Mouse (Mus musculus): ENCODE results near the gene Bcl2l2. TPM values are rescaled to one million over a fixed set of nuclear protein-coding genes. Genes with fewer than 3 reads are reported as not detected.
A peak's percentile ranks its signal among the peaks of the same experiment; 100 is the strongest.

Bcl2l2 gene
- polyA plus RNA-seq, 1 experiment from 2014 or later: 3.5 TPM

DNA sequence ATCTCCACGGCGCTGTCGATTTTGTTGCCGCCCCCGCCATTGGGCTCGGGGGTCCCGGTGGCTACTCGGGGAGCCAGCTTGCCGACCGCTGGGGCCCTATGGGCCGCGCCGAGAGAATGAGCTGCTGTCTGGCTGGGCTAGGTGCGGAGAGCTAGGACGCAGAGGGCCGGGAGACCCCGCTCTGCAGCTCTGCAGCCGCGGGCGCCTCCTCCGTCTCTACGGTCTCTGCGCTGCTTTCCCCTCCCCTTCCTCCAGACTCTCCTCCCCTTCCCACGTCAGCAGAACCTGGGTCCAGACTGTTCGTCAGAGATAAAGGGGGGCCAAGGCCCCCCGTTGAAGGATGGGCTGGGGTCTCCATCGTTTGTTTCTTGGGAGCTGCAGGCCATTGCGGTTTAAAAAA, 29.7 kb downstream of the Bcl2l2 start, which contains the start of gene Slc22a17:
Gene Slc22a17 (minus strand): TSS at position 247 of the 400 bp plus-strand sequence.
- Histone ChIP-seq H3K4me1 (replicated peaks; ENCODE audit: control insufficient read depth, insufficient read depth, low read length) (peaks cover 27% of the 10 kb centered on the region), H3K4me3 (replicated peaks; ENCODE audit: low read length) (peak within 1 kb of the TSS; percentile 89), H3K36me3 (ENCODE audit: control insufficient read depth, insufficient read depth) (peaks cover 14% of the 10 kb centered on the region), H3K27me3 (replicated peaks; ENCODE audit: control insufficient read depth, insufficient read depth, low read length) (no peaks in the 10 kb centered on the region), H3K27ac (ENCODE audit: low read length) (peak within 1 kb of the TSS; percentile 87), H3K4me2 (ENCODE audit: low read length) (peak within 1 kb of the TSS; percentile 97), H3K9me3 (ENCODE audit: control insufficient read depth, low read length) (no peaks in the 10 kb centered on the region), H3K9ac (replicated peaks; ENCODE audit: low read depth, low read length) (peak within 1 kb of the TSS; percentile 98)
- ATAC-seq: peak; percentile 98
- WGBS: 0% methylated on average over 28 of the region's 28 CpGs

DNA sequence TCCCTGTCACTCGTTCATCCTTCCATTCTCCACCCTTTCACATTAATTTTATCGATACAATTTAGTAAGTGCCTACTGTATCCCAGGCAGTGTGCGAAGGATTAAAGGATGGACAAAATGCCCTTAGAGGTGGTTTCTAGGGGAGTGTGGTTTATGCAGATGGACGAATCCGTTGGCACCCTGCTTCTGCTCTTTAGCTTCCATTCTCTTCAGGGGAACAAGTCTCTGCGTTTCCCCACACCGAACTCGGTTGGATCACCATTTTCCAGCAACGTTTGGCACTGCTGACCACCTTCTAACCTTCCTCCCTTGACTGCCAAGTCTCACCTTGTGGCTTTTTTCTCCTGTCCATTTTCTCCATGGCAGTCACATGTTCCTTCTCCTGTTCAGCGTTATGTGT, 30.2 kb downstream of the Bcl2l2 start:
- H3K9ac ChIP-seq (replicated peaks; ENCODE audit: low read depth, low read length): peak overlapping the region; percentile 98
- ATAC-seq: no peak; the same call in 1 of the 2 replicates

DNA sequence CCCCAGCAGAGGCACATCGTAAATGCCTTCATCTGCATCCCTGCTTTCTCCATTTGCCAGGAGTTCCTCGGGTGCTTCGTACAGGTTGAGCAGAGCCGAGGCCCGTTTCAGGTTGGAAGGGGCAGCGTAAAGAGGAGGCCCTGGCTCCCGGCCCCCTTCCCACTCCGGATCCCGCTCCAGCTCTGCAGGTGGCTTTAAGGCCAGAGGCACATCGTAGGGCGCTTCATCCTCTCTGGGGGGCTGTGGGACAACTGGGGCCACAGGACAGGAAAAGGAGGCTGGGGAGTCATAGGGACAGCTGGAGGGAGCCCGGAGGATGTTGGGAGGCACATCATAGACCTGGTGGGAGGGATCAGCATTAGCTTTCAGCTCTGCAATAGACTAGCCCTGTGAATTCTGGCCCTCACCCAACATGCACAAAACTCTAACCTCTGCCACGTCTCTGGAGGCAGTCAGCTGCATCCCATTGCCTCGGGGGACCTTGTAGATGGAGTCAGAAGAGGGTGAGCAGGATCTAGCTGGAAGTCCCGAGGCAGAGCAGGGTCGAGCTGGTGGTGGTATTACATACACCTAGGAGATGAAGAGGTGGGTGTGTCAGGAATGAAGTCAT, 37.0 kb downstream of the Bcl2l2 start:
- no peak overlapping the region for H3K9ac ChIP-seq (replicated peaks; ENCODE audit: low read depth, low read length)
- no peak overlapping the region for H3K27ac ChIP-seq (ENCODE audit: low read length)
- 94% methylated on average over 16 of the region's 16 CpGs for WGBS
- no peaks in the 10 kb centered on the region for H3K27me3 ChIP-seq (replicated peaks; ENCODE audit: control insufficient read depth, insufficient read depth, low read length)
- H3K9me3 ChIP-seq (ENCODE audit: control insufficient read depth, low read length): peaks cover 10% of the 10 kb centered on the region; the same call in 1 of the 2 replicates
- no peak overlapping the region for H3K4me2 ChIP-seq (ENCODE audit: low read length)
- H3K4me1 ChIP-seq (replicated peaks; ENCODE audit: control insufficient read depth, insufficient read depth, low read length): peaks cover 15% of the 10 kb centered on the region
- H3K4me3 ChIP-seq (replicated peaks; ENCODE audit: low read length): no peak overlapping the region
- peaks cover 11% of the 10 kb centered on the region for H3K36me3 ChIP-seq (ENCODE audit: control insufficient read depth, insufficient read depth)
- no peak for ATAC-seq

More for the DNA sequence above, 30.2 kb downstream of the Bcl2l2 start:
- WGBS: 14% methylated on average over 10 of the region's 10 CpGs
- Histone ChIP-seq H3K4me3 (replicated peaks; ENCODE audit: low read length) (peak overlapping the region; percentile 89), H3K4me1 (replicated peaks; ENCODE audit: control insufficient read depth, insufficient read depth, low read length) (peaks cover 27% of the 10 kb centered on the region), H3K36me3 (ENCODE audit: control insufficient read depth, insufficient read depth) (peaks cover 10% of the 10 kb centered on the region), H3K27me3 (replicated peaks; ENCODE audit: control insufficient read depth, insufficient read depth, low read length) (no peaks in the 10 kb centered on the region), H3K9me3 (ENCODE audit: control insufficient read depth, low read length) (no peaks in the 10 kb centered on the region), H3K27ac (ENCODE audit: low read length) (peak overlapping the region; percentile 87), H3K4me2 (ENCODE audit: low read length) (peak overlapping the region; percentile 97)

DNA sequence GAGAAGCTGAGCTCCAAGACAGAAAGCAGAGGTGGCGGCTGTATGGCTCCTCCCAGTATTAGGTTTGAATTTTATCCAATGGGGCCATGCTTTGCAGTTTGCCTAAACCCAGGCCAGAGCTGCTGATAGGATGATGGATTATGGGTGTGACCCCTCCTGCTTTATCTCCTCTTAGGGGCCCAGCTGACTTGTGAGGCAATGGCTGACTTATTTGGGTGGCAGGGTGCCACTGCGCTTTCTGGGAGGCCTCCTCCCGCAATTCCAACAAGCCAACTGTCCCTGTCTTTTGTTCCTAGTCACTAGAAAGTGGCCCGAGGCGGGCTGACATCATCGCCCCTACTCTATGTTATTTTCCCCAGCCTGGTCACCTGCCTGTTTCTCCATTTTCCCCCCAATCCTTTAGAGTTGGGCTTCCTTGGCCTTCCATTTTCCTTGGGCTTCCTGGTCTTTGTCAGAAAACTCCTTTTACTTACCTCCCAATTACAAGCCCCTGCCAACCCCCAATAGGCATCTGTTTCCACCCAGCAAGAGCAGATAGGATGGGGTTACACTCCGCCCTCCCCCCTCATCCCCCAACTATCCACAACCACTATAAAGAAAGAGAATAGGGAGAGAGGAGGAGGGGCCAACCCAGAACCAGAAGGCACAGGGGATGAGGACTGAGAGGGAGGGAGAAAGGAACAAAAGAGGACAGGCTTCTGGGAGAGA, 41.6 kb downstream of the Bcl2l2 start:
- peak overlapping the region; percentile 90 for H3K9ac ChIP-seq (replicated peaks; ENCODE audit: low read depth, low read length)
- peak overlapping the region; percentile 96 for H3K27ac ChIP-seq (ENCODE audit: low read length)
- peaks cover 6% of the 10 kb centered on the region for H3K36me3 ChIP-seq (ENCODE audit: control insufficient read depth, insufficient read depth)
- peaks cover 10% of the 10 kb centered on the region; the same call in 1 of the 2 replicates for H3K9me3 ChIP-seq (ENCODE audit: control insufficient read depth, low read length)
- H3K4me1 ChIP-seq (replicated peaks; ENCODE audit: control insufficient read depth, insufficient read depth, low read length): peaks cover 32% of the 10 kb centered on the region
- WGBS: 7% methylated on average over 7 of the region's 7 CpGs
- H3K27me3 ChIP-seq (replicated peaks; ENCODE audit: control insufficient read depth, insufficient read depth, low read length): no peaks in the 10 kb centered on the region
- peak; percentile 66 for ATAC-seq
- H3K4me3 ChIP-seq (replicated peaks; ENCODE audit: low read length): peak overlapping the region; percentile 59
- peak overlapping the region; percentile 94 for H3K4me2 ChIP-seq (ENCODE audit: low read length)

DNA sequence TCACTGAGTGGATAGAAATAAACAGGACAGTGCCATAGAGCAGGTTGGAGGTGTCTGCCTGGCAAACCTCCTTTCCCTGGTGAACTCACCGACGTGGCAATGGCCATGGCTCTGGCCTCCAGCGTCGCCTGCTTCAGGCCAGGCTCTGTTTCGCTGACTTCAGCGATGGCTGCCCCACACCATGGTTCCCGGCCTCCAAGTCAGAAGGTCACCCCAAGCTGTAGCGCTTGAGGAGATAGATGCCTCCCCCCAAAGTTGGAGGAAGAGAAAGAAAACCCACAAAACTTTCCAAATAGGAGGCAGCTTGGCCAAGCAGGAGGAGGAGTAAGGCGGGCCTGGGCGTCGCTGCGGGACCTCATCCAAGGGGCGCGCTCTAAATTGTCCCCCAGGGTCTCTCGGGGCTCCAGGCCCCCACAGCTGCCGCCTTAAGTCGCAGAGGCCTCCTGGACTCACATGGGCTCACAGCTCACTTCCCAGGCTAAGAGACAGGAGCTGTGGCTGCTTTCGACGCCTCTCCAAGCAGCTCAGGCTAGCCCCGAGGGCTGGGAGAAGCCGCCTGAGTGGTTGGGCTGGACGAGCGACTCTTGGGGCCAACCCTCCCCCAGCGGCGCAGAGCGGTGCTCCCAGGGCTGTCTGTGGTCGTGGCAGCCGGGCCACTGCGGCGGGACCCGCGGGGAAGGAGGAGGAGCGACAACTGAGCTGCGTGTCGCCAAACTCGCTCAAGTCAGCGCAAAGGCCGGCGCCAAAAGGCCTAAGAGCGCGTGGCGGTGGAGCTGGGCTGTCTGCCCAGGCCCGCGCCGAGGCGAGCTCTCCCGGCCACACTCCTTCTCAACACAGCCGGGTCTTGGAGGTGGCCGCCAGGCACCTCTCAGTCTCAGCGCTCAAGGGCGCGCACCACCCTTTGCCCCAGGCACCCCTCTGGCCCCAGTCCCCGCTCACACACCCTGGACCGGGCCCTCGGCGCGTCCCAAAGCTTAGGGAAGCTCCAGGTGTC, 42.5 kb downstream of the Bcl2l2 start, which contains the start of gene Efs:
Gene Efs (minus strand): TSS at position 778 of the 994 bp plus-strand sequence.
- Histone ChIP-seq H3K4me2 (ENCODE audit: low read length) (peak within 1 kb of the TSS; percentile 94), H3K27me3 (replicated peaks; ENCODE audit: control insufficient read depth, insufficient read depth, low read length) (no peaks in the 10 kb centered on the region), H3K4me3 (replicated peaks; ENCODE audit: low read length) (peak within 1 kb of the TSS; percentile 59), H3K36me3 (ENCODE audit: control insufficient read depth, insufficient read depth) (peaks cover 3% of the 10 kb centered on the region), H3K9me3 (ENCODE audit: control insufficient read depth, low read length) (peaks cover 10% of the 10 kb centered on the region; the same call in 1 of the 2 replicates), H3K4me1 (replicated peaks; ENCODE audit: control insufficient read depth, insufficient read depth, low read length) (peaks cover 35% of the 10 kb centered on the region), H3K27ac (ENCODE audit: low read length) (peak within 1 kb of the TSS; percentile 96), H3K9ac (replicated peaks; ENCODE audit: low read depth, low read length) (peak within 1 kb of the TSS; percentile 90)
- 1% methylated on average over 57 of the region's 57 CpGs for WGBS
- peak; percentile 55 for ATAC-seq

DNA sequence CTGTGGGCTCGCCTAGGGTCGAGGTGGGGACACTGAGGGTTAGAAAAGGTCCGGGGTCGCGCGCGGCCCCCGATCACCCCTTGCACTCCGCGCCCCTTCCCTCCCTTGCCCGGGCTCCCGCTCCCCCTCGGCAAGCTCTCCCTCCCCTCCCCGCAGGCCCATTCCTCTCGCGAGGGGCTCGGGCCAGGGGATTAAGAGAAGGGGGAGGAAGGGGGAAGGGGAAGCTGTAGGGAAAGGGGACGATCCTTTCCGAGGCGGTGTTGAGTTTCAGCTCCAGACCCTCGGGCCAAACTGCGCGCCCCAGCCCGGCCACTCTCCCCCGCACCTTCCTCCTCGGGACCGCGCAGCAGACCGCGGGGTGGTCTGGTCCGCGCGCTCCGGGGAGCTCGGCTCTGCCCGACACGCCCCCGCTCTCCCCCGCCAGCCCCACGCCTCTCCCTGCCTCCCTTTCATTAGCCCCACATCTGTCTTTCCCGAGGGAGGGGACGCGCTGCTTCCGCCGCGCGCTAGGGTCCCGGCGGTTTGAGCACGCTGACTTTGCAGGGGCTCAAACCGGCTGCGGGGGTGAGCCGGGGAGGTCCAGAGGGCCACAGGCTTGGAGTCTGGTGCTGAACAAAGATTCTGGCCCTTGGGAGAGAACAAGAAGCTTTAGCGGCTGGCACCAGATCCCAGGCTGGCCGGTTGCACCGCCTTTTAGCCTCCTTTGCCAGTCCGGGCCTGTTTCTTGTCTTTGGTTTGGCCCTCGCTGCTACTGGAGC, 43.4 kb downstream of the Bcl2l2 start:
- no peaks in the 10 kb centered on the region for H3K27me3 ChIP-seq (replicated peaks; ENCODE audit: control insufficient read depth, insufficient read depth, low read length)
- H3K4me2 ChIP-seq (ENCODE audit: low read length): peak overlapping the region; percentile 94
- peak; percentile 60 for ATAC-seq
- H3K4me1 ChIP-seq (replicated peaks; ENCODE audit: control insufficient read depth, insufficient read depth, low read length): peaks cover 35% of the 10 kb centered on the region
- peak overlapping the region; percentile 96 for H3K27ac ChIP-seq (ENCODE audit: low read length)
- H3K4me3 ChIP-seq (replicated peaks; ENCODE audit: low read length): peak overlapping the region; percentile 59
- WGBS: under 1% methylated on average over 51 of the region's 58 CpGs
- no peaks in the 10 kb centered on the region; the same call in 1 of the 2 replicates for H3K36me3 ChIP-seq (ENCODE audit: control insufficient read depth, insufficient read depth)
- peaks cover under 1% of the 10 kb centered on the region; the same call in 1 of the 2 replicates for H3K9me3 ChIP-seq (ENCODE audit: control insufficient read depth, low read length)
- peak overlapping the region; percentile 90 for H3K9ac ChIP-seq (replicated peaks; ENCODE audit: low read depth, low read length)

DNA sequence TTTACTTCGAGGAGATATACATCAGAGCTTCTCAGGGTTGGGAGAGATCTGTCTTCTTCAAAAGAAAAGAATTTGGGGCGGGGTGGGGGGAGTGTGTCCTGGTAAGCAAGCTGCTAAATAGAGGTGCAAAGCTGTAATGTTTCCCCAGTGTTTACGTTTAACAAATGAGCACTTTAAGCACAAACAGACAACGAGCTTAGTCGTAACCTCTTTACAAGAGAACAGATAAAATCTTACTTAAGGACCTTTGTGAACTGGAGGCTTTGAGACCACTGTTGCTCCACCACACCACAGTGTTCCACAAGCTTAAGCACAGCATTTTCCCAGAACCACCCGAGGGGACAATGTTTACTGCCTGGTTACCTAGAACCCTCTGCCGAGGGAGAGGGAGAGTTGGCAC, 44.1 kb downstream of the Bcl2l2 start:
- Histone ChIP-seq H3K4me3 (replicated peaks; ENCODE audit: low read length) (no peak overlapping the region; the same call in 1 of the 2 replicates), H3K27me3 (replicated peaks; ENCODE audit: control insufficient read depth, insufficient read depth, low read length) (no peaks in the 10 kb centered on the region), H3K36me3 (ENCODE audit: control insufficient read depth, insufficient read depth) (no peaks in the 10 kb centered on the region), H3K27ac (ENCODE audit: low read length) (peak overlapping the region; percentile 96), H3K9me3 (ENCODE audit: control insufficient read depth, low read length) (no peaks in the 10 kb centered on the region), H3K4me2 (ENCODE audit: low read length) (peak overlapping the region; percentile 94), H3K9ac (replicated peaks; ENCODE audit: low read depth, low read length) (peak overlapping the region; percentile 90), H3K4me1 (replicated peaks; ENCODE audit: control insufficient read depth, insufficient read depth, low read length) (peaks cover 35% of the 10 kb centered on the region)
- no peak for ATAC-seq
- WGBS: 15% methylated on average over 7 of the region's 7 CpGs

DNA sequence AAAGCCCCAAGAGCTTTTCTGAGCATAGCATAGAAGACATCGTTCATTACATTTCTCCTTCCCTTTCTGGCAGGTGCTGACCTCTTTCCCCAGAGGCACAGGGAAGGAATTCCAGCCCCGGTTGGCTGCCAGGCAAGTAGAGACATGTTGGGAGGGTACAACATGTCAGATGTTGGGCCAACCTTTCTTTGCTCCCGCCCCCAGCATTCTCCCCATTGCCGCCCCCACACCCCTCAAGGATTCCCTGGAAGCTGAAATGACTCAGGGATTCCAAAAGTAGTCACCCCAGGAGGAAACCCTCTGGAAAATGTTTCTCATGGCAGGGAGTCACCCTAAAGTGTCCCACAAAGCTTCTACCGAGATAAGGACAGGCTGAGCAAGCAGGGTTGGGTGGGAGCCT, 46.6 kb downstream of the Bcl2l2 start:
- H3K4me3 ChIP-seq (replicated peaks; ENCODE audit: low read length): no peak overlapping the region
- no peak overlapping the region for H3K9ac ChIP-seq (replicated peaks; ENCODE audit: low read depth, low read length)
- peaks cover 23% of the 10 kb centered on the region for H3K4me1 ChIP-seq (replicated peaks; ENCODE audit: control insufficient read depth, insufficient read depth, low read length)
- H3K9me3 ChIP-seq (ENCODE audit: control insufficient read depth, low read length): no peaks in the 10 kb centered on the region
- no peaks in the 10 kb centered on the region for H3K27me3 ChIP-seq (replicated peaks; ENCODE audit: control insufficient read depth, insufficient read depth, low read length)
- 84% methylated on average over 5 of the region's 5 CpGs for WGBS
- ATAC-seq: no peak
- no peak overlapping the region for H3K4me2 ChIP-seq (ENCODE audit: low read length)
- H3K27ac ChIP-seq (ENCODE audit: low read length): no peak overlapping the region
- H3K36me3 ChIP-seq (ENCODE audit: control insufficient read depth, insufficient read depth): no peaks in the 10 kb centered on the region
